Mouse (Mus musculus) spleen, adult 2 months (tissue): ENCODE data around the gene Camsap2.

Experiments
- CTCF ChIP-seq: fragments of 200-500 bp; IDR thresholded peaks from 2 replicates; pipeline ENCODE4 v1.5.1; 2011; ENCODE audit warnings: mild to moderate bottlenecking, inconsistent platforms; ENCODE audit not compliant: insufficient read depth, insufficient read length, insufficient replicate concordance; ENCODE audit errors: extremely low read depth
- POLR2A ChIP-seq: fragments of 200-500 bp; IDR thresholded peaks from 2 replicates; pipeline ENCODE4 v1.6.1; 2011; ENCODE audit warnings: low read depth, low read length, inconsistent platforms

DNA sequence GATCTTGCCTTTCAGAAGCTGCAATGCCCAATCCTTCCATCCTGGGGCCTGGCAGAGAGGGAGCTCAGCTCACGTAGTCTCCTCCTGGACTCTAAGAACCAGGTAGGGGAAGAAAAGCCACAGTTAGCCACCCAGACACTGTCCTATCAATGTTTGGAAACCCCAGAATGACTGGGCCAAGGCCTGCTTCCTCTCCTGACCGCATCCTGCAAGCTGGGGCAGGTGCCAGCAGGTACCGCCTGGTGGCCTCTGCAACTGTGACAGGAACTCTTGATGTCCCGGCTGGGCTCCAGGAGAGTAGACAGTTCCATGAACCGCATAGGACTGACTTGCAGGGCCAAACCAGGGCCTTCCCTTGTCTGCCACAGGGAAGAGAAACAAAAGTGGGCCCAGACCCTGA lies 98.5 kb downstream of the Camsap2 start:
- no peak for TF ChIP-seq CTCF
- no peak for TF ChIP-seq POLR2A
